Mouse (Mus musculus): ENCODE results near the gene Nbdy. TPM values are rescaled to one million over a fixed set of nuclear protein-coding genes. Genes with fewer than 3 reads are reported as not detected.

Gene Nbdy
- total RNA-seq (2014; rRNA removed; ENCODE audit: low replicate concordance) (40.6 and 41.4 TPM in 2 replicates), polyA plus RNA-seq (2015; fragmentation: Nextera tagmentation; extraction: Ambion mirVana) (77.2 and 82.3 TPM in 2 replicates)

- Histone ChIP-seq H3K9ac (replicated peaks; ENCODE audit: low read depth, low read length) (peak within 1 kb of the TSS; percentile 62), H3K36me3 (replicated peaks; ENCODE audit: control insufficient read depth, insufficient read depth, low read length) (no peaks in the 10 kb centered on the region), H3K4me3 (ENCODE audit: low read depth, low read length) (peak within 1 kb of the TSS; percentile 73), H3K27me3 (ENCODE audit: control insufficient read depth, insufficient read depth, low read length) (no peaks in the 10 kb centered on the region), H3K9me3 (replicated peaks; ENCODE audit: control insufficient read depth, low read length) (no peaks in the 10 kb centered on the region), H3K27ac (ENCODE audit: low read depth) (peak within 1 kb of the TSS; percentile 72), H3K4me1 (ENCODE audit: control insufficient read depth, insufficient read depth) (no peaks in the 10 kb centered on the region), H3K4me2 (ENCODE audit: low read depth, low read length) (peak within 1 kb of the TSS; percentile 67)
- WGBS: 11% methylated on average over 32 of the region's 32 CpGs
- peak; percentile 71 for DNase-seq (ENCODE audit: low spot score)
- TF ChIP-seq EP300 (IDR thresholded peaks at IDR 0.05; ENCODE audit: low read depth) (no peak), CTCF (IDR thresholded peaks at IDR 0.05; ENCODE audit: low read depth) (no peak)
- ATAC-seq (ENCODE audit: insufficient read depth, low read depth): peak; percentile 87; the same call in 1 of the 2 replicates
Observed at GRCm38 (mm10) chrX:153723110-153723916, at the start of gene Nbdy. TSS of gene Nbdy (plus strand) at chrX:153723590.

GRCm38 (mm10) chrX:153695782-153696395, 27.5 kb upstream of the Nbdy start, which contains the start of gene Kctd12b:
TSS of gene Kctd12b (minus strand) at chrX:153696391.
- H3K4me3 ChIP-seq (ENCODE audit: low read depth, low read length): peak within 1 kb of the TSS; percentile 56
- peak within 1 kb of the TSS; percentile 66 for H3K9ac ChIP-seq (replicated peaks; ENCODE audit: low read depth, low read length)
- no peaks in the 10 kb centered on the region for H3K27me3 ChIP-seq (ENCODE audit: control insufficient read depth, insufficient read depth, low read length)
- no peaks in the 10 kb centered on the region for H3K4me1 ChIP-seq (ENCODE audit: control insufficient read depth, insufficient read depth)
- DNase-seq (ENCODE audit: low spot score): peak; percentile 22
- no peaks in the 10 kb centered on the region for H3K36me3 ChIP-seq (replicated peaks; ENCODE audit: control insufficient read depth, insufficient read depth, low read length)
- H3K9me3 ChIP-seq (replicated peaks; ENCODE audit: control insufficient read depth, low read length): no peaks in the 10 kb centered on the region
- H3K4me2 ChIP-seq (ENCODE audit: low read depth, low read length): peak within 1 kb of the TSS; percentile 56
- H3K27ac ChIP-seq (ENCODE audit: low read depth): peak within 1 kb of the TSS; percentile 74
- peak; percentile 51; the same call in 1 of the 2 replicates for ATAC-seq (ENCODE audit: insufficient read depth, low read depth)
- no peak for TF ChIP-seq EP300 (IDR thresholded peaks at IDR 0.05; ENCODE audit: low read depth)
- TF ChIP-seq CTCF (IDR thresholded peaks at IDR 0.05; ENCODE audit: low read depth): no peak
- 21% methylated on average over 11 of the region's 11 CpGs for WGBS

DNA sequence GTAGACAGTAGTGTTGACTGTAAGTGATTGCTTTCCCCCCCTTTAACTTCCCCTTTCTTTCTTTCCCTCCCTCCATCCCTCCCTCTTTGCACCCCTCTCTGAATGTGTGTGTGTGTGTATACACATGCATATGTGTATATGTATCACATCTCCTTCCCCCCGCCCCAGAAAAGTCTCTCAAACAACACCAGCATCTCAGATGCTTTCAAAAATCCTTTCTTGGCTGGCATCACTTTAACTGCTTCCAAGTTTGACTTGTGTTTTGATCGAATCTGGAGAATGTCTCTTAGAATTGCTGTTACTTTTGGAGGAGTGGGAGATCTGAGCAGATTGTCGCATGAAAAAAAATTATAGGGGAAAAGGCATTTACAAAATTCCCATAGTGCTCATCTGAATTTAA, 22.9 kb upstream of the Nbdy start:
- no peaks in the 10 kb centered on the region for H3K4me1 ChIP-seq (ENCODE audit: control insufficient read depth, insufficient read depth)

GRCm38 (mm10) chrX:153707735-153708134, 15.7 kb upstream of the Nbdy start:
- Histone ChIP-seq H3K9me3 (replicated peaks; ENCODE audit: control insufficient read depth, low read length) (no peaks in the 10 kb centered on the region), H3K4me2 (ENCODE audit: low read depth, low read length) (no peak overlapping the region), H3K4me1 (ENCODE audit: control insufficient read depth, insufficient read depth) (no peaks in the 10 kb centered on the region), H3K4me3 (ENCODE audit: low read depth, low read length) (no peak overlapping the region), H3K9ac (replicated peaks; ENCODE audit: low read depth, low read length) (no peak overlapping the region), H3K27me3 (ENCODE audit: control insufficient read depth, insufficient read depth, low read length) (no peaks in the 10 kb centered on the region), H3K27ac (ENCODE audit: low read depth) (no peak overlapping the region), H3K36me3 (replicated peaks; ENCODE audit: control insufficient read depth, insufficient read depth, low read length) (no peaks in the 10 kb centered on the region)
- 33% methylated on average over 4 of the region's 4 CpGs for WGBS
- TF ChIP-seq CTCF (IDR thresholded peaks at IDR 0.05; ENCODE audit: low read depth) (peak; percentile 42), EP300 (IDR thresholded peaks at IDR 0.05; ENCODE audit: low read depth) (no peak)
- DNase-seq (ENCODE audit: low spot score) (no peak), ATAC-seq (ENCODE audit: insufficient read depth, low read depth) (no peak)

More for the DNA sequence above, 22.9 kb upstream of the Nbdy start:
- Histone ChIP-seq H3K4me2 (ENCODE audit: low read depth, low read length) (no peak overlapping the region), H3K9ac (replicated peaks; ENCODE audit: low read depth, low read length) (no peak overlapping the region), H3K4me3 (ENCODE audit: low read depth, low read length) (no peak overlapping the region), H3K27ac (ENCODE audit: low read depth) (no peak overlapping the region), H3K36me3 (replicated peaks; ENCODE audit: control insufficient read depth, insufficient read depth, low read length) (no peaks in the 10 kb centered on the region), H3K9me3 (replicated peaks; ENCODE audit: control insufficient read depth, low read length) (no peaks in the 10 kb centered on the region), H3K27me3 (ENCODE audit: control insufficient read depth, insufficient read depth, low read length) (no peaks in the 10 kb centered on the region)
- DNase-seq (ENCODE audit: low spot score) (no peak), ATAC-seq (ENCODE audit: insufficient read depth, low read depth) (no peak)
- no peak for TF ChIP-seq EP300 (IDR thresholded peaks at IDR 0.05; ENCODE audit: low read depth)
- no peak for TF ChIP-seq CTCF (IDR thresholded peaks at IDR 0.05; ENCODE audit: low read depth)
- 60% methylated on average over 3 of the region's 3 CpGs for WGBS

DNA sequence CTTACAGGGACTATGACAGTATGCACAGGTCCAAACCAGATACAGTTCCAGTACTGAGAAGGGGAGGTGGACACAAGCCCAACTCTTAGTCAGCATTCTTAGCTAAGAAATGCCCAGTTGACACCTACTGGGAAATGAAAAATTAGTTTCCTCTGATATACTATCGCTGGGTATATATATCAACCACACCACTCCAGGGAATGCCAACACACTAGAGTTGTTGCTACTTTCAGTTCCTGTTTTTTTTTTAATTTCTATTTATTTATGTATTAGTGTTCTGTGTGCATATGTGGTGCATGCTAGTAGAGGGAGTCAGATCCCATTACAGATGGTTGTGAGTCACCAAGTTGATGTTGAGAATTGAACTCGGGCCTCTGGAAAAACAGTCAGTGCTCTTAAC, 6.7 kb upstream of the Nbdy start:
- no peak overlapping the region for H3K4me2 ChIP-seq (ENCODE audit: low read depth, low read length)
- DNase-seq (ENCODE audit: low spot score) (no peak), ATAC-seq (ENCODE audit: insufficient read depth, low read depth) (no peak)
- no peak overlapping the region for H3K27ac ChIP-seq (ENCODE audit: low read depth)
- H3K4me1 ChIP-seq (ENCODE audit: control insufficient read depth, insufficient read depth): no peaks in the 10 kb centered on the region
- 84% methylated on average over 2 of the region's 2 CpGs for WGBS
- H3K36me3 ChIP-seq (replicated peaks; ENCODE audit: control insufficient read depth, insufficient read depth, low read length): no peaks in the 10 kb centered on the region
- H3K9ac ChIP-seq (replicated peaks; ENCODE audit: low read depth, low read length): no peak overlapping the region
- H3K4me3 ChIP-seq (ENCODE audit: low read depth, low read length): no peak overlapping the region
- H3K9me3 ChIP-seq (replicated peaks; ENCODE audit: control insufficient read depth, low read length): no peaks in the 10 kb centered on the region
- TF ChIP-seq EP300 (IDR thresholded peaks at IDR 0.05; ENCODE audit: low read depth) (no peak), CTCF (IDR thresholded peaks at IDR 0.05; ENCODE audit: low read depth) (no peak)
- H3K27me3 ChIP-seq (ENCODE audit: control insufficient read depth, insufficient read depth, low read length): no peaks in the 10 kb centered on the region

Data from heart, postnatal 0 days (tissue).